Mouse (Mus musculus): ENCODE measurements around the gene Dnajc15. TPM values are rescaled to one million over a fixed set of nuclear protein-coding genes. Genes with fewer than 3 reads are reported as not detected.

Dnajc15 gene
- polyA plus RNA-seq (2015; fragmentation: Nextera tagmentation; extraction: Ambion mirVana), result 82.9 TPM in 2 replicates

DNA sequence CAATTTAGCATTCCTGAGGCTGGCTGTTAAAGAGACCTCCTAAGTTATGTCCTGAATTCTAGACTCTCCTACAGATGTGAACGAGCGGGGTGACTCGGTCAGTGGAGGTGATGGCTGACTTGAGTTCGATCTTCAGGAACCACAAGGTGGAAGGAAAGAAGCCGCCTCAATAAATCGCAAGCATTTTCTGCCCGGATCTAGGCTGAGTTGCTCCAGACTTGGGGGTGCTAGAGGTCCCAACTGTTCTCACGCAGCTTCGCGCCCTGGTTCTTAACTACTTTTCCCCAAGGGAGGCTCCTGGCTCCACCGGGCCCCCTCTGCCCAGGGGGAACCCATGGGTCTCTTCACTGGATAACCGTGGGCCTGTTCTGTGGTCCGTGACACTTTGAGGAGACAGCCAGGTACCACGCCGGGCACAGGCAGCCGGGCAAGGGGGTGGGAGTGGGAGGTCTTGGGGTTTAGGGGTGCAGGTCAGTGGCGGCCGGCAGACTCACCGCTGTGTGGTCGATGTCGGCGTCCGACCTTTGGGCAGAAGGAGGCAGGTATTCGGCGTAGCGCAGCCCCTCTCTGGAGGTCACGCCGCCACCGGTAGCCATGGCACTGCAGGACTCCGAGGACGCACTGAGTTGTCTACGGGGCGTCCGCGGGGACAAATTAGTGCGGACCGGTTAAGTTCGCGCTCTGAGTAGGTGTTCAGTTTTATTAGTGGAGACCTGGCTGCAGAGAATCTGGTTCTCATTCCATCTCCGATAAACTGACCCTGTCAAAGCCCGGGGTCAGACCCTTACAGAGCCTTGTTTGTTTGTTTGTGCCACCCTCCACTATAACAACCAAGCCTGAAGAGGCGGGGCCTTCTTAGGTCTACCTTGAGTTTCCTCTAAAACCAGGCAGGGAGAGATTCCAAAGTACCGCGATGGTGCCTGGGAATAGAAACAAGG is at the start of gene Dnajc15:
TSS of gene Dnajc15 (minus strand) at position 822 of the 938 bp plus-strand sequence.
- H3K9me3 ChIP-seq, result no peaks in the 10 kb centered on the region
- no peak within 1 kb of the TSS for H3K27ac ChIP-seq (replicated peaks)
- peak within 1 kb of the TSS; percentile 87 for H3K4me2 ChIP-seq
- H3K27me3 ChIP-seq, result no peaks in the 10 kb centered on the region
- peak; percentile 81 for ATAC-seq (ENCODE audit: low read depth)
- peaks cover 14% of the 10 kb centered on the region for H3K4me1 ChIP-seq (replicated peaks)
- 2% methylated on average over 44 of the region's 44 CpGs for WGBS
- peak within 1 kb of the TSS; percentile 84 for H3K9ac ChIP-seq
- H3K4me3 ChIP-seq, result peak within 1 kb of the TSS; percentile 83
- H3K36me3 ChIP-seq, result no peaks in the 10 kb centered on the region

DNA sequence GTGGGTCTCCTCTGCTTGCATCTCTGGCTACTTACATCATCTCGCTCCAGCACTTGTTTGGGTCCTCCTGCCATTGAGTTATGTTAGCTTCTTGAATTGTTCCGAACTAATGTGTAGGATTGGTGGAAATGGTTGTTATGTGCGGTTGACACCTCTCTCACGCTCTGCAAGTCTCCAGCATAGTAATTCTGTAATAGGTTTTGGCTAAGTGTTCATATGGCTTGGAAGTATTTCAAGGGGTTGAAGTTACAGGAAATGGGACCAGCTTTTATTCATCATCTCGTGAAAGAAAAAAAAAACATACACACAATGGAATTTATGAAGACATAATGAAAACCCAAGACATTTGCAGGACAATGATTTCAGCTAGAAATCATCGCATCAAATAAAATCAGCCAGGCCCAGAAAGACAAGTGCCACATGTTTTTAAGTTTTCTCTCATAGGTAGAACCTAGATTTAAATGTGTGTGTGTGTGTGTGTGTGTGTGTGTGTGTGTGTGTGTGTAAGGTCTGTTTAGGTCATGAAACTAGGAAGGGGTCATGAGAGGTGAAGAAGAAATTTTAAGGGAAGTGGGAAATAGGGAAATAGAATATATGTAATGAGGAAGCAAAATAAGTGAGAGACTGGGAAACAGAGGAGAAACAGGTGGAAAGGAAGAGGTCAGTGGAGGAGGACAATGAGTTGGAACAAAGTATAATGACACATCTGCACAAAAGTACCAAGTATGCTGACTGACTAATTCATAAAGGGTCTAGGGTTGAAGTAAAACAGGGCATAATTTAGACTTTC is 48.3 kb upstream of the Dnajc15 start:
- H3K27ac ChIP-seq (replicated peaks), result no peak overlapping the region
- 88% methylated on average over 6 of the region's 6 CpGs for WGBS

DNA sequence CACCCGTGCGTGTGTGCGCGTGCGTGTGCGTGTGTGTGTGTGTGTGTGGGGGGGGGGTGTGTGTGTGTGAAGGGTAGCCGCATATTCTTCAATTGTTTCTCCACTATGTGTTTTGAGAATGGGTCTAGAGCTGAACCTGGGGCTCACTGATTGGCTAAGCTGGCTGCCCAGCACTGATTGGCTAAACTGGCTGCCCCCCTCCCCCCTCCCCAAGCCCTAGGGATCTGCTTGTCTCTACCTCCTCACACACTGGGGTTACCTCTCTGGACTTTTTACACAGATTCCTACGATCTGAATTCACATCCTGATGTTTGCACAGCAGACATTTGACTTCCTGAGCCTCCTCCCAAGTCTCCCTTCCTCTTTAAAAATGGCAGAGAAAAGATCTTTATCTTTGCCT is 46.7 kb upstream of the Dnajc15 start:
- WGBS, result 84% methylated on average over 8 of the region's 8 CpGs
- no peak overlapping the region for H3K4me2 ChIP-seq
- no peaks in the 10 kb centered on the region for H3K27me3 ChIP-seq
- no peaks in the 10 kb centered on the region for H3K36me3 ChIP-seq
- H3K4me3 ChIP-seq, result no peak overlapping the region
- no peak overlapping the region for H3K27ac ChIP-seq (replicated peaks)
- no peaks in the 10 kb centered on the region for H3K9me3 ChIP-seq
- no peak for ATAC-seq (ENCODE audit: low read depth)
- H3K9ac ChIP-seq, result no peak overlapping the region
- no peaks in the 10 kb centered on the region; the same call in 1 of the 2 replicates for H3K4me1 ChIP-seq (replicated peaks)

More for the DNA sequence above, 48.3 kb upstream of the Dnajc15 start:
- no peaks in the 10 kb centered on the region; the same call in 1 of the 2 replicates for H3K4me1 ChIP-seq (replicated peaks)
- H3K27me3 ChIP-seq, result no peaks in the 10 kb centered on the region
- no peak for ATAC-seq (ENCODE audit: low read depth)
- no peaks in the 10 kb centered on the region for H3K9me3 ChIP-seq
- no peak overlapping the region for H3K9ac ChIP-seq
- H3K36me3 ChIP-seq, result no peaks in the 10 kb centered on the region
- H3K4me3 ChIP-seq, result no peak overlapping the region
- H3K4me2 ChIP-seq, result no peak overlapping the region

DNA sequence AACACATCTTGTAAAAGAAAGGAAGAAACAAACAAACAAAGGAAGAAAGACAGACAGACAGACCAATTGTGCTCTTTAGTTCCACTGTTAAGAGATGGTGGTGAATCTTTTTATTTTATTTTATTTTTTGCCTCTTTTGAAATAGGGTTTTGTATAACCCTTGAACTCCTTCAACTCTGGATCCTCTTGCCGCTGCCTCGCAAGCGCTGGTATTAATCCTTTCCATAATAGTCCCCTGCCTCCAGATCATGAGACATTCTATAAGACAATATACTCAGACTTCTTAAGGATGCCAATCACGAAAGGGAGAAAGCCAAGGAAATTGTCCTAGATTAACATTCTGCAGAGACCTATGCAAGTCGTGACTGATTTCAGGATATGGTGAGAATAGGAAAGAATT is 40.9 kb upstream of the Dnajc15 start:
- Histone ChIP-seq H3K4me1 (replicated peaks) (no peaks in the 10 kb centered on the region), H3K9me3 (no peaks in the 10 kb centered on the region), H3K36me3 (no peaks in the 10 kb centered on the region), H3K4me2 (no peak overlapping the region), H3K4me3 (no peak overlapping the region), H3K27me3 (no peaks in the 10 kb centered on the region), H3K9ac (no peak overlapping the region), H3K27ac (replicated peaks) (no peak overlapping the region)
- ATAC-seq (ENCODE audit: low read depth), result no peak
- 89% methylated on average over 5 of the region's 5 CpGs for WGBS

DNA sequence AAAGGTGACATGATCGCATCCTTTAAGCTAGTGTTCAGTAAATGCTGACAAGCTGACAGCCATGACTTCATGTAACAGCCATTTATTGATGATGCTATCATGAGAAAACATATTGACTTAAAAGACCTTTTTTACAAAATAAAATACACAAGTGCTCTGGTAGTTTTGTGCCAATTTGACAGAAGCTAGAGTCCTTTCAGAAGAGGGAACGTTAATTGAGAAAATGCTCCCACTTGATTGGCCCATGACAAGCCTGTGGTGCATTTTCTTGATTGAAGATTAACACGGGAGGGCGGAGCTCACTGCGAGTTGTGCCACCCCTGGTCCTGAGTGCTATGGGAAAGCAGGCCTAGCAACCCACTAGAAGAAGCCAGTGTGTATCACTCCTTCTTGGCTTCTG is 31.7 kb upstream of the Dnajc15 start:
- ATAC-seq (ENCODE audit: low read depth), result no peak
- H3K9ac ChIP-seq, result no peak overlapping the region
- H3K27me3 ChIP-seq, result no peaks in the 10 kb centered on the region
- no peaks in the 10 kb centered on the region for H3K36me3 ChIP-seq
- H3K4me3 ChIP-seq, result no peak overlapping the region
- H3K4me2 ChIP-seq, result no peak overlapping the region
- H3K9me3 ChIP-seq, result no peaks in the 10 kb centered on the region
- no peak overlapping the region for H3K27ac ChIP-seq (replicated peaks)
- 90% methylated on average over 5 of the region's 5 CpGs for WGBS
- no peaks in the 10 kb centered on the region for H3K4me1 ChIP-seq (replicated peaks)

DNA sequence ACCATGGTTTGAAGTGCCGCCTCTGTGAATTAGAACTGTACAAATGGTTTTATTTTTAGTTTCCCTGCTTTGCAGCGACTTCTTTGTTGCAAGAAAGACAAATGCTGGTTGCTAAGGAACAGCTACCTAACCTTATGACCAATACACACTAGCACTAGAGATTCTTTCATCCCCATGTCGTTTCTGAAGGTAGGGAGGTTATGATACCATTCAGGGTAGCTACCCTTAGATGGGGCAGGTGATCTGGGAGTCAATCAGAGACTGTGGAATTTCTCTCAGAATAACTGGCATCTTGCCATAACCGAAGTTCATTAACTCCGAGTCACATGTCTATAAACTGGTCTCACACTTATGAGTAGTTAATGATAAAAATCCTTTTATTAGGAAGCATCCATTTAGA is 30.5 kb upstream of the Dnajc15 start:
- 66% methylated on average over 5 of the region's 5 CpGs for WGBS
- H3K4me2 ChIP-seq, result no peak overlapping the region

DNA sequence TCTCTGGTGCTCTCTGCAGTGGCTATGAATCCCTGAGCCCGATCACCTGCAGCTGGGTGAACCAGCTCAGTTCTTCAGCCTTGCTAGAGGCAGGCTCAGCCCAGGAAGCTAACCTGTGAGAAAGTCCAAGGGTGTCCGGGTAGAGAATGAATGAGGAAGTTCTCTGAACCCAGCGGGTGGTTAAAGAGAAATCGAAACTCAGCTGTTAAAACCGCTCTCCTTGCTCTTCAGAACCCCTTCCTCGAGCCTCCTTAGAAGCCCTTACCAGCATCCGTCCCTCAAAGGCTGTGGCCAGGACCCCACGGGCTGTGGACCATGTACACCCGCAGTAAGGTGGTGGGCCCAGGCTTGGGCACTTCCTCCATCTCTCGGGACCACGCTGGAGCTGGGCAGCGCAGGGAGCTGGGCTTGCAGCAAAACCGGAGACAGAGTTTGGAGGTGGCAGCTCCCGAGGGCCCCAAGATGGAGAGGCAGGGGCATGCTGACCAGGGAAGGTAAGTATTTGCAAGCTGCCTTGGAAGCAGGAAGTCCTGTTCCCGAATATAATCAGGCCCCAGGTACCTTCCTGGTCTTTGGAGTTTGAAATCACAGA is 29.3 kb upstream of the Dnajc15 start, which contains the start of gene Epsti1:
TSS of gene Epsti1 (plus strand) at position 69 of the 592 bp plus-strand sequence.
- no peaks in the 10 kb centered on the region for H3K4me1 ChIP-seq (replicated peaks)
- WGBS, result 62% methylated on average over 15 of the region's 15 CpGs

More for the DNA sequence above, 30.5 kb upstream of the Dnajc15 start:
- Histone ChIP-seq H3K4me3 (no peak overlapping the region), H3K4me1 (replicated peaks) (no peaks in the 10 kb centered on the region), H3K9ac (no peak overlapping the region), H3K9me3 (no peaks in the 10 kb centered on the region), H3K36me3 (no peaks in the 10 kb centered on the region), H3K27ac (replicated peaks) (no peak overlapping the region), H3K27me3 (no peaks in the 10 kb centered on the region)
- ATAC-seq (ENCODE audit: low read depth), result no peak

DNA sequence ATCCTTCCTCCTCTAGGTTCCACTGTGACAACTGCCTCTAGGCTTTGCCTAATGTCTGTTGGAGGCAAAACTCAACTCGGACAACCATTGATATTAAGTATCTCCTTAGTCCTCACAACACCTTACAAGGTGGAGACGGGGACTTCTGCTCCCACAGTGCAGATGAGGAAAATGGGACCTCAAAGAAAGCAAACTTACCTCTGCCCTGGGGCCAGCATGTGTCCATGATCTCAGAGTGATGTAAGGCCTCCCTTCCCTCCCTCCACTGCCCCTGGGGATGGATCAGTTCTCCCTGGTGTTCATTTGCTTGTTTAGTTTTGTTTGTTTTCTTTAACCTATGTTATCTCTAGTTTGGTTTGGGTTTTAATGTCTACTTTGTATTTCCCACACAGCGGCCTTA is 27.6 kb upstream of the Dnajc15 start:
- Histone ChIP-seq H3K4me2 (no peak overlapping the region), H3K36me3 (no peaks in the 10 kb centered on the region), H3K27me3 (no peaks in the 10 kb centered on the region), H3K9ac (no peak overlapping the region), H3K27ac (replicated peaks) (no peak overlapping the region), H3K4me1 (replicated peaks) (no peaks in the 10 kb centered on the region), H3K9me3 (no peaks in the 10 kb centered on the region), H3K4me3 (no peak overlapping the region)
- ATAC-seq (ENCODE audit: low read depth), result no peak
- WGBS, result 94% methylated on average over 3 of the region's 3 CpGs

More for the DNA sequence above, 29.3 kb upstream of the Dnajc15 start, which contains the start of gene Epsti1:
- Histone ChIP-seq H3K27me3 (no peaks in the 10 kb centered on the region), H3K9ac (no peak within 1 kb of the TSS), H3K9me3 (no peaks in the 10 kb centered on the region), H3K36me3 (no peaks in the 10 kb centered on the region), H3K4me2 (no peak within 1 kb of the TSS), H3K27ac (replicated peaks) (no peak within 1 kb of the TSS), H3K4me3 (no peak within 1 kb of the TSS)
- no peak for ATAC-seq (ENCODE audit: low read depth)

DNA sequence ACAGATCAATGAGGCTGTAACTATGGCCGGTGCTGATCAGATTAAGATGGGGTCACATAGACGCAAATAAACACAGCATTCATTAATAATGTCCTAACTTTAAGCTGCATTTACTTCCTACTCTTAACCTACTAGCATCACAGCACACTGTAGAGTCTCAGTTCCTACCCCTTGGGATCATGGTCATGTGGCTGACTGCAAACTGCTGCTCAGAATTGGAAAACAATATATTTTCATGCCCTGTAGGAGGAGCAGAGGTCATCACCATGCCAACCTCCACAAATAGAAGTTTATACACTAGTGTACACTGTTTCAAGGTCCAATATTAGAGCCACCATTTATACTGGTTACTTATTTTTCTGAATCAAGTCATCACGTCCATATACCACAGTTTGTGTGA is 21.0 kb upstream of the Dnajc15 start:
- no peaks in the 10 kb centered on the region for H3K9me3 ChIP-seq
- ATAC-seq (ENCODE audit: low read depth), result no peak
- H3K9ac ChIP-seq, result no peak overlapping the region
- no peak overlapping the region for H3K4me2 ChIP-seq
- no peaks in the 10 kb centered on the region for H3K27me3 ChIP-seq
- WGBS, result 77% methylated on average over 3 of the region's 3 CpGs
- H3K27ac ChIP-seq (replicated peaks), result no peak overlapping the region
- no peak overlapping the region for H3K4me3 ChIP-seq
- H3K36me3 ChIP-seq, result no peaks in the 10 kb centered on the region
- H3K4me1 ChIP-seq (replicated peaks), result no peaks in the 10 kb centered on the region

DNA sequence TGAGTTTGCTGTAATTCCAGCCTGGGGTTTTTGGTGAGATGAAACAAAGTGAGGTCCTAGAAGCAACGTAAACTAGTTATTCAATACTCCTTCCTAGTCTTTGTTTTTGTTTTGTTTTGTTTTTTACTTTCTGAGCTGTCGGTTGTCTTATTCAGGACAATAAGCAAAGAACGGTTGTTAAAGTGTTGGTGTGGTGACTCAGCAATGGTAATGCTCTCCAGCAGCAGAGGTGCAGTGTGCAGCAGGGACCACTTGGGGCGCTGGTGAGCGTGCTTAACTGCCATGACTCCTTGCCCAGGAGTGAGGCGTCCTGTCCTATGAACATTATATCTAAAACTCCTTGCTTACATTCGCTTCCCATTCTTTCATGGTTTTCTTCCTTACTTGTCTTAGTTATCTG is 15.0 kb upstream of the Dnajc15 start:
- 90% methylated on average over 7 of the region's 7 CpGs for WGBS
- Histone ChIP-seq H3K9me3 (no peaks in the 10 kb centered on the region), H3K36me3 (no peaks in the 10 kb centered on the region), H3K9ac (no peak overlapping the region), H3K4me2 (no peak overlapping the region), H3K4me3 (no peak overlapping the region), H3K27me3 (no peaks in the 10 kb centered on the region), H3K4me1 (replicated peaks) (no peaks in the 10 kb centered on the region), H3K27ac (replicated peaks) (no peak overlapping the region)
- ATAC-seq (ENCODE audit: low read depth), result no peak

DNA sequence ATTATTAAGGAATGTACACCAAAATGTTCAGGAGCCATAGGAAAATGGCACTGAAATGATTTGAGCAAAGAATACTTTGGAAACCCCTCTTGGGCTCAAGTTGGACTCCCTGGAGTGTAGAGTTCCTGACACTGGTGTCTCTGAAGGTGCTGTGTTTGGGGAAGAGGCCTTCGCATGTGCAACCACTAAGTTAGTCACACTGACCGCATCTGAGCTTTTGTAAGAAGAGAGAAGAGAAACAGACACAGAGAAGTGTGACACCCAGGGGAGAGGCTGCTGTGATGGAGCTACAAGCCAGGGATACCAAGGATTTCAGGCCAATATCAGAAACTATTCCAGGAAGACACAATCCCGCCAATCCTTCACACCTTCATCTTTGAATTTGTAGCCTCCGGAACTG is 12.0 kb upstream of the Dnajc15 start:
- no peak for ATAC-seq (ENCODE audit: low read depth)
- Histone ChIP-seq H3K27me3 (no peaks in the 10 kb centered on the region), H3K9ac (no peak overlapping the region), H3K4me2 (no peak overlapping the region), H3K36me3 (no peaks in the 10 kb centered on the region), H3K27ac (replicated peaks) (no peak overlapping the region), H3K9me3 (no peaks in the 10 kb centered on the region), H3K4me1 (replicated peaks) (no peaks in the 10 kb centered on the region), H3K4me3 (no peak overlapping the region)
- 88% methylated on average over 4 of the region's 4 CpGs for WGBS

DNA sequence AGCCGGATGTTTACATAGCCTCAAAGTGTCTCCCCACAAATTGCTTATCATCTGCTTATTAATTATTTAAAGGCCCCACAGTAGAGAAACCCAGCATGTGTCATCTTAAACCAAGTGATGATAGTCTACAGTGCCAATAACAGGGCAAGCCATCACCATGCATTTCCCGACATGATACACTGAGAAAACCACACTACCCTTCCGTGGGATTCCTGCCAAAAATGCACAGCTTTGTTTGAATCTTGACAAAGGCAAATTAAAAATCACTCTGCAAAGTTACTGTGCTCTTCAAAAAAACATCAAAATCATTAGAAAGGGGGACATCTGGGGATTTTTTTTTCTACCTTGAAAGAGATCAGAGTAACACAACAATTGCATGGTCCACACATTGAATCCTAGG is 11.5 kb upstream of the Dnajc15 start:
- Histone ChIP-seq H3K4me1 (replicated peaks) (no peaks in the 10 kb centered on the region), H3K36me3 (no peaks in the 10 kb centered on the region), H3K4me2 (no peak overlapping the region), H3K9ac (no peak overlapping the region), H3K27me3 (no peaks in the 10 kb centered on the region), H3K9me3 (no peaks in the 10 kb centered on the region), H3K4me3 (no peak overlapping the region), H3K27ac (replicated peaks) (no peak overlapping the region)
- no peak for ATAC-seq (ENCODE audit: low read depth)
- WGBS, result 74% methylated on average over 3 of the region's 3 CpGs

All from neural tube, embryonic 13.5 days (tissue).